Mouse (Mus musculus): ENCODE data around the gene Olfr1198.

Gene Olfr1198

DNA sequence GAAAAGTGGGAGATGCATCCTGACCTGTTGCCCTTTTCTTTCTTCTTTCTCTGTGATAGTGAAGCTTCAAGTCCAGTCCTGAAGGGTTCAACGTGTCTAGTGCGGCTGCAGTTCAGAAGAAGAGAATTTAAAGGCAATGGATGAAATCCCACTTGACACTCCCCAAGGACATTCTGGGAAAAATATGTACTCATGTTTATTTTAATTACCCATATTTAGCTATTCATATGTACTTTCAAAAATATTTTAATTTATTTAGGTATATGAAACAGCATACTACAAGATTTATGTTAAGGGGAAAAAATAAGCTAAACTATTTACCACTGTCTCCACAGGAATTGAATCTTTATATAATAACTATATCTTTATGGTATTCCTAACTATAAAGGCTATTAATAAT lies at the start of gene Olfr1198:
Gene Olfr1198 (minus strand): TSS at position 101 of the 400 bp plus-strand sequence.
- no peak for DNase-seq

DNA sequence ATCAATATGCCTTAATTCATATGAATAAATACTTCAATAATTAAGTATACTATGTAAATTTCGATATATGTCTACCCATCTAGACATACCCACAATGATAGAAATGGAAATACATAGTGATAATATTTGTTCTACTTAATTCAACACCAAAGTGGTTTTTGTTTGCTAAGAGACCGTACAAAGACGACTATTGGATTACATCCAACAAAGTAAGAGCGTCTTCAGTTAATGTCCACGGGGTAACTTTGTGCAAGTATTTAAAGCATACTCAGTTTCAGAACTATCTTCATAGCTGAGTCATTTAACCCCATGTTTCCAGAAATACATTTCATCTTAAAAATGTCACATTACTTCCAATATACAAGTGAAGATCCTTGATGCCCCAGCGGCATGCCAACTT lies 41.6 kb upstream of the Olfr1198 start, which contains the start of gene Olfr1201:
Gene Olfr1201 (plus strand): TSS at position 301 of the 400 bp plus-strand sequence.
- no peak for DNase-seq

DNA sequence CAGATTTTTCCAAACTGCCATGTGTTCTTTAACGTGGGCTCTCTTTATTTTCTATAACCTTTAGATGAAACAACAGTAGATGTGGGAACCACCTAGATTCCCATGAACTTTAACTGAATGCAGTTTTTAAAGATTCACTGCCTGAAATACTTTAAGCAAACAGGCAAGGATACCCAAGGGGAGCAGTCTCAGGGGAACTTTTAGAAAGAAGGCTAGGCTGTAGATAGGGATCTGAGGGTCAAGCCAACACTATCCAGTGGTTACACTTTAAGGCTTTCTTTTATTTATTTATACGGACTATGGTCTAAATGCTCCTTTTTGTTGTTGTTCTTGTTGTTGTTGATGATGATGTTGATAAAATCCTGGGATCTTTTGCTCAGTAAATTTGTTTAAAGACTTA lies 19.2 kb upstream of the Olfr1198 start, which contains the start of gene Olfr1200:
Gene Olfr1200 (minus strand): TSS at position 101 of the 400 bp plus-strand sequence.
- no peak for DNase-seq

DNA sequence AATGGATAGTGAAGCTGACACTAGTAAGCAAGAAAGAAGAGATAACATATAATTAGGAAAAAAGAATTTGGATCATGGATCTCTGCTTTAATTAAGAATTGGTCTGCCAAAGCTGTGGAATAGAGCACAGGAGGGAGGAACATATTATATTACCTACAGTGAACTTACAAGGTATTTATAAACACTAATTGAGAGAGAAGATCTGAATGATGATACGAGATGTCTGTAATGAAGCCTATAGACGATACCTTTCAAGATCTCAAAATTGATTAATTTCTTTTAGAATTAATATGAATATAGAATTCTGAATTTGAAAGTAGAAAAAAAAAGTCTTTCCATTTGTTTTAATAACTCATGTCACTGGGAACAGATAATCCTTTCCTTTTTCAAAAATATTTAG lies 9.2 kb upstream of the Olfr1198 start, which contains the start of gene Olfr1199:
Gene Olfr1199 (minus strand): TSS at position 101 of the 400 bp plus-strand sequence.
- DNase-seq, result no peak

DNA sequence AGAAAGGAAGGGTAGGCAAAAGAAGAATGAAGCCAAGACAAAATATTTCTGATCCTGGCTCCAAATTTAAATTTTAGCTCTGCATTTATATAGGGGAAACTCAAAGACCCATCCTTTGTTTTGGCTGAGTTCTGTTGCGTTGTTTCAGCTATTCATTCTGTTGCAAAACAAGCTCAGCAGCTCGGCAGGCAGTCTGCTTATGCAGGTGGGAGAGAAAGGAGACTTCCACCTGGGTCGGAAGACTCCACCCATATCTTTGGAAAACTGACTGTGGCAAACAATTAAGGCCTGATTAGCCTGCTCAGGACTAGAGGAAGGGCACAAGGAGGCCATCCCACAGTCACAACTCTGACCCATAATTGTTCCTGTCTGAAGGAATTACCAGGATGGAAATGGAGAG lies 7.8 kb downstream of the Olfr1198 start:
- DNase-seq, result no peak

DNA sequence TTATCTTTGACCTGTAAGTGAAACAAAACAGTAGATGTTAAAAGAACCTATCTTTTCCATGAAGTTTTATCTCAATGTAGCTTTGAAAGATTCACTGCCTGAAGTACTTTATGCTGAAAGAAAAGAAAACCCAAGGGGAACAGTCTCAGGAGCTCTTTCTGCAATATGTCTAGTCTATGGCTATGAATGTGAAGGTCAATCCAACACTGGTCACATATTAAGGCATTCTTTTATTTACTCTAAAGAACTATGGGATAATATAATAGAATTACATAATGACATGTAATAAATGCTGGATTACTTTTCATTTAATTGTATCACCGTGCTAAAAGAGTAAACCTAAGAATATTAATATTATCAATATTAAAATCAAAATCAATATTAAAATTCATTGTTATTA lies 18.9 kb downstream of the Olfr1198 start, which contains the start of gene Olfr1197:
Gene Olfr1197 (minus strand): TSS at position 101 of the 400 bp plus-strand sequence.
- DNase-seq, result no peak

DNA sequence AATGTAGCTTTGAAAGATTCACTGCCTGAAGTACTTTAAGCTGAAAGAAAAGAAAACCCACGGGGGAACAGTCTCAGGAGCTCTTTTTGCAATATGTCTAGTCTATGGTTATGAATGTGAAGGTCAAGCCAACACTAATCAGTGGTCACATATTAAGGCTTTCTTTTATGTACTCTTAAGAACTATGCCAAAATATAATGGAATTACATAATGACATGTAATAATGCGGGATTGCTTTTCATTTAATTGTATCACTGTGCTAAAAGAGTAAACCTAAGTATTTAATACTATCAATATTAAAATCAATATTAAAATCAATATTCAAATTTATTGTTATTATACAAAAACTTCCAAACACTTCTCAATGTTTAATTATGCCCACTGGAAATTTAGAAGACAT lies 46.7 kb downstream of the Olfr1198 start, which contains the start of gene Olfr1196:
Gene Olfr1196 (minus strand): TSS at position 101 of the 400 bp plus-strand sequence.
- no peak for DNase-seq

Measured in thymus, adult 18-20 months (tissue).